Mouse (Mus musculus) urinary bladder, postnatal 14 days (tissue): ENCODE data around the gene Olfr1431.
"Not testable (repeated sequence)": the region's sequence is repeated elsewhere in the genome, so short reads cannot be mapped to it uniquely, and the experiment has no call there.

Experiments used
- DNase-seq: peaks from one replicate; pipeline ENCODE4 v3.0.0; 2021; ENCODE audit warnings: low spot score

Gene Olfr1431

DNA sequence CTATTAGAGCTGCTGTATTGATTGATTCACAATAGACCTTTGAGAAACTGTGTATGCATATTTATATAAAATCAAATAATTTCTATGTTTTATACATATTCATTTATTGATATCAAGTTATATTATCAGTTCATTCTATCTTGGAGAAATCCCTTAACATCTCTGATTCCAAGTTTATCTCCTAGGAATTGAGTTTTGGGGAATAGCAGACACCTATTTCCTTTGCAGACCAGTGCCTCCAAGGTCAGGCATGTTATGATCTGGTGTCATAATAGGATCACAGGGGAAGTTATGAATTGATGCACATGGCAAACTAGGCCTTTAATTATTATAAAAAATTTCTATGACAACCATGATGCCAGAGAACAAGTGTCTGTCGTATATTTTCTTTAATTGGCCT lies at the start of gene Olfr1431:
Gene Olfr1431, plus strand, starts transcription at position 301 of the 400 bp plus-strand sequence.
- no peak for DNase-seq

DNA sequence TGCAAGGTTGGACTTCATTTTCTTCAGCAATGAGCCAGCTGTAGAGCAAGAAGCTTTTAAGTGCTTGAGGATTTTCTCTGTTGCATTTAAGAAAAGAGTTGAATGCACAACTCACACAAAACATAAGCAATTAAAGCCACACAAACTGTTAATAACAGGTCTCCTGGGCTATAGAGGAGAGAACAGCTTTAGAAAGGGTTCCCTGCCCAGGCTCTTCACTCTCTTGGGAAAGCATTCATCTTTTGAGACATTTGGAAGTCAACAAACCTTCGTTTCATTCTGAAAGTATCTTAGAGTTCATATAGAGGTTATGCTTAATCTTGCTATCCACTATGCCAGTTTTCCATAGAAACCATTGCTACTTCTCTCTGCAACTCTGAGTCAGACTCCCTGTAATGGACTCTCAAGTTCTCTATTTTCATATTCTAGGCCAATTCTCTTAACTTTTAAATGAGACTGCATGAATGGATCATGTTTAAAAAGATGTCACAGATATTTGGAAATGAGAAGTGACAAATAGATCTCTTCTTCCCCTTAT lies 30.3 kb upstream of the Olfr1431 start, which contains the start of gene Olfr1555-ps1:
Gene Olfr1555-ps1, minus strand, starts transcription at position 51 of the 538 bp plus-strand sequence.
- DNase-seq = not testable (repeated sequence)

DNA sequence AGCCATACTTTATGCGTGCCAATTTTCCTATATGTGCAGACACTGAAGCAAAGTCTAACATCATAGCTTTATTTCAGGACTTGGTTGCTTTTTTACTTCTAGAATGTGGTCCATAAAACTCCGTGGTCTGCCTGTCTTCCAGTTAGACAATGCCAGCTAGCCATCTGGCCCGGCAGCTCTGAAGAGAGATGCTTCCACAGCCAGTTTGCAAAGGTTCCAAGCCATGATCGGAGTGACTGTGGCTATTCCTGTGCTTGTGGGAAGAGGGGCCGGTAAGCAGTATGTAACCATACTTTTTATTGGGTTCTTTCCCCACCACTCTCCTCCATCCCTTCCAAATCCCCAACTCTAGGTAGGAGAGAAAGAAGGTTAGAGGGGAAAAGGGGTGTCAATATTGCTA lies 25.0 kb upstream of the Olfr1431 start:
- not testable (repeated sequence) for DNase-seq

DNA sequence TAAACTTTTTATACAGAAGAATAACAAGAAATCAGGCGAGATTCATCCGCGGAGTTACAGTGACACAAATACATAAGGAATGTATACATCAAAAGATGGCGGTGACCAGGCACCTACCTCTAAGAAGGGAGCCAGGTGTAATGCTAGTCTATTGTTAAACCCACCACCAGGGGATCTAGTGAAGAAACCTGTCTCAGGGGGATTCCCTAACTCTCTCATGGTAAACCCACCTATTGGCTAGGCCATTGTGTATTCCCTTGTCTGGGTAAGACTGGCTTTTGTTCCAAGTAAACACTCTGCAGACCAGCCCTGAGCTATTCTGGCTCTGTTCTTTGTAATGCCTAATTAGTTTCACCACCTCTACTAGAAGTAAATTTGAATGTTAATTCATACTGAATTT lies 1.4 kb upstream of the Olfr1431 start:
- not testable (repeated sequence) for DNase-seq

DNA sequence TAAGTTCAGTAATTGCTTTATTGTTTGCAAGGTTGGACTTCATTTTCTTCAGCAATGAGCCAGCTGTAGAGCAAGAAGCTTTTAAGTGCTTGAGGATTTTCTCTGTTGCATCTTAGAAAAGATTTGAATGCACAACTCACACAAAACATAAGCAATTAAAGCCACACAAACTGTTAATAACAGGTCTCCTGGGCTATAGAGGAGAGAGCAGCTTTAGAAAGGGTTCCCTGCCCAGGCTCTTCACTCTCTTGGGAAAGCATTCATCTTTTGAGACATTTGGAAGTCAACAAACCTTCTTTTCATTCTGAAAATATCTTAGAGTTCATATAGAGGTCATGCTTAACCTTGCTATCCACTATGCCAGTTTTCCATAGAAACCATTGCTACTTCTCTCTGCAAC lies 32.1 kb downstream of the Olfr1431 start, which contains the start of gene Olfr1432:
Gene Olfr1432, minus strand, starts transcription at position 101 of the 400 bp plus-strand sequence.
- not testable (repeated sequence) for DNase-seq

DNA sequence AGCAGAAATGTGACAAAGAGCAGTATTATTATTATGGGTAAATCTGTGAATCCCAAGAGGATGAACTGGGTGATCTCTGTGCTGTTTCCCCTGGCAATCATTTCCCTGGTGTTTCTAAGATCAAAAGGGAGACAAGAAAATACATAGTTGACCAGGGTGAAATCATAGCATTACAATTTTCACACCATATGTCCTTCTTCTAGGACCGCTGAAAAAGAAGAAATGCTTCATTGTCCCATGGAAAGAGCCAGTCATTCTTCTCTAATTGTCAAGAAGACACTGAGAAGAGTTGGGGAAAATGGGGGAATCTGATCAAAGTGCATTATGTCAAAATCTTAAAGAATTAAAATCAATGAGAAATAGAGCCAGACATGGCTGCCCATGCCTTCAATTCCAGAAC lies 41.1 kb downstream of the Olfr1431 start, which contains the start of gene Olfr262:
Gene Olfr262, minus strand, starts transcription at position 101 of the 400 bp plus-strand sequence.
- no peak for DNase-seq

DNA sequence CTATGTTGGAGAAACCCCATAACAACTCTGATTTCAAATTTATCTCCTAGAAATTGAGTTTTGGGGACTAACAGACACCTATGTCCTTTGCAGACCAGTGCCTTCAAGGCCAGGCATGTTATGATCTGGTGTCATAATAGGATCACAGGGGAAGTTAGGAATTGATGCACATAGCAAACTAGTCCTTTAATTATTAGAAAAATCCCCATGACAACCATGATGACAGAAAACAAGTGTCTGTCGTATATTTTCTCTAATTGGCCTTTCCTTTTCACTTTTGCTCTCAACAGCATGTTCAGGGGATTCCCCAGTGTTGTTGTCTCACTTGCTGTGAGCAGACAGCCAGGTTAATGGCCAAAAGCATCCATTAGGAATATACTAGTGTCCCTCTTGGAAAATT lies 60.3 kb downstream of the Olfr1431 start, which contains the start of gene Olfr235:
Gene Olfr235, plus strand, starts transcription at position 301 of the 400 bp plus-strand sequence.
- no peak for DNase-seq
